Mouse (Mus musculus) cerebellum, adult 2 months (tissue): Measurements from ENCODE around the gene Enox1.

ENCODE experiments used
- CTCF ChIP-seq: fragments of 200-500 bp; IDR thresholded peaks from 2 replicates; pipeline ENCODE4 v1.5.1; 2011; ENCODE audit warnings: low read depth, mild to moderate bottlenecking, control low read depth, low read length, moderate library complexity, borderline replicate concordance; ENCODE audit not compliant: insufficient read depth
- POLR2A ChIP-seq: fragments of 200-500 bp; IDR thresholded peaks from 2 replicates; pipeline ENCODE4 v1.6.1; 2011; ENCODE audit warnings: low read length, control low read depth, borderline replicate concordance; ENCODE audit not compliant: insufficient read depth

GRCm38 (mm10) chr14:77421031-77421430, 264.5 kb downstream of the Enox1 start:
- TF ChIP-seq POLR2A (no peak), CTCF (no peak)
